Mouse (Mus musculus): ENCODE data around the gene Ahnak. TPM values are rescaled to one million over a fixed set of nuclear protein-coding genes. Genes with fewer than 3 reads are reported as not detected.

Gene Ahnak
- polyA plus RNA-seq, 1 experiment from 2014 or later, result 3.5 TPM

DNA sequence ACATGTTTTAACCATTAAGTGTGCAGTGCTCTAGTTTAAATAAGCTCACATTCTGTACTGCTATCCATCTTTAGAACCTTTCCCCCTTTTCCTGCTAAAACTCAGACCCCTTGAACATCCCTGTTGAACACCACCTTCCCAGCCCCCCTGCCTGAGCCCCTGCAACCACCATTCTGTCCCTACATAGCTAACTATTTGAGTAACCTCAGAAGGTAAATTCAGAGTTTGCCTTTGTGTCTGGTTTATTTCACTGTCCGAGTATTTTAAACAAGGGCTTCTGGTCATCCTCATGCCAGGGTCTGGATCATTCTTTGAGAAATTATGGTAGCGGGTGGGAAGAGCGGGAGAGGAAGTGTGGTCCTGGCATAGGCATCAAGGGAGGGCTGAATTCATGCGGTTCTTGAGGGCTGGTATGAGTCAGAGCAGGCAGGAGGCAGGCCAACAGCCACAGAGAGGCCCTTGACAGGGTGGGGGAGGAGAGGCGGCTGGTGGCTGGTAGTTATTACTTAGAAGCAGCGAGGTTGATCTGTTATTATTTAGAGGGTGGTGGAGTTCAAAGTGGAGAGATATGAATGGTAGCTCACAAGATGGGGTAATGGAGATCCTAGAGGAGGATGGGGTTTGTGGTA lies 63.8 kb downstream of the Ahnak start:
- H3K4me3 ChIP-seq (ENCODE audit: low read depth, low read length), result no peak overlapping the region
- H3K9ac ChIP-seq (replicated peaks), result no peak overlapping the region
- peak; percentile 47 for ATAC-seq
- peaks cover 16% of the 10 kb centered on the region for H3K4me1 ChIP-seq (ENCODE audit: insufficient read depth)
- no peak overlapping the region for H3K27ac ChIP-seq (ENCODE audit: low read depth)
- H3K27me3 ChIP-seq (ENCODE audit: insufficient read depth, low read length), result no peaks in the 10 kb centered on the region
- H3K9me3 ChIP-seq (ENCODE audit: low read length), result peaks cover 4% of the 10 kb centered on the region; the same call in 1 of the 2 replicates
- TF ChIP-seq EP300 (IDR thresholded peaks at IDR 0.05; ENCODE audit: low read depth) (no peak), CTCF (IDR thresholded peaks at IDR 0.05; ENCODE audit: low read depth) (no peak)
- no peaks in the 10 kb centered on the region for H3K36me3 ChIP-seq (replicated peaks; ENCODE audit: insufficient read depth, low read length)
- no peak overlapping the region for H3K4me2 ChIP-seq (ENCODE audit: low read depth, low read length)
- peak; percentile 35 for DNase-seq
- WGBS (ENCODE audit: insufficient replicate concordance), result 24% methylated on average over 6 of the region's 6 CpGs

DNA sequence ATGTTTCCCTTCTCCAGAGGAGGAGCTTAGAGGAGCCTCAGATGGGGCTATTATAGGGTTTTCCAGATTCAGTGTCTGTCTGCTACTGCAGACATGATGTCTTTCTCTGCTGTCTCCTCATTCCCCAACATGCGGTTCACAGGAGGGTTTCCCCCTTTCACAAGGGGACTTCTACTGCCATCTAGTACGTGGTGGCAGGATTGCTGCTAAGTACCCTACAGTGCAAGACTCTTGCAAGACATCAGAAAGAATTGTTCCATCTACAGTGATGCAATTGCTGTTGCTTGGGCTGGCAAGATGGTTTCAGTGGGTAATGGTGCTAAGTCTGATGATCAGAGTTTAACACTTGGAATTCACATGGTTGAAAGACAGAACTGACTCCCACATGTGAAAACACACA lies 66.1 kb downstream of the Ahnak start:
- Histone ChIP-seq H3K36me3 (replicated peaks; ENCODE audit: insufficient read depth, low read length) (no peaks in the 10 kb centered on the region), H3K4me3 (ENCODE audit: low read depth, low read length) (no peak overlapping the region), H3K4me1 (ENCODE audit: insufficient read depth) (peaks cover 15% of the 10 kb centered on the region), H3K4me2 (ENCODE audit: low read depth, low read length) (no peak overlapping the region), H3K27ac (ENCODE audit: low read depth) (no peak overlapping the region), H3K27me3 (ENCODE audit: insufficient read depth, low read length) (no peaks in the 10 kb centered on the region), H3K9me3 (ENCODE audit: low read length) (no peaks in the 10 kb centered on the region), H3K9ac (replicated peaks) (no peak overlapping the region)
- 26% methylated on average over 2 of the region's 2 CpGs for WGBS (ENCODE audit: insufficient replicate concordance)
- no peak for TF ChIP-seq EP300 (IDR thresholded peaks at IDR 0.05; ENCODE audit: low read depth)
- TF ChIP-seq CTCF (IDR thresholded peaks at IDR 0.05; ENCODE audit: low read depth), result peak; percentile 68
- ATAC-seq (peak; percentile 30; the same call in 1 of the 2 replicates), DNase-seq (no peak)

DNA sequence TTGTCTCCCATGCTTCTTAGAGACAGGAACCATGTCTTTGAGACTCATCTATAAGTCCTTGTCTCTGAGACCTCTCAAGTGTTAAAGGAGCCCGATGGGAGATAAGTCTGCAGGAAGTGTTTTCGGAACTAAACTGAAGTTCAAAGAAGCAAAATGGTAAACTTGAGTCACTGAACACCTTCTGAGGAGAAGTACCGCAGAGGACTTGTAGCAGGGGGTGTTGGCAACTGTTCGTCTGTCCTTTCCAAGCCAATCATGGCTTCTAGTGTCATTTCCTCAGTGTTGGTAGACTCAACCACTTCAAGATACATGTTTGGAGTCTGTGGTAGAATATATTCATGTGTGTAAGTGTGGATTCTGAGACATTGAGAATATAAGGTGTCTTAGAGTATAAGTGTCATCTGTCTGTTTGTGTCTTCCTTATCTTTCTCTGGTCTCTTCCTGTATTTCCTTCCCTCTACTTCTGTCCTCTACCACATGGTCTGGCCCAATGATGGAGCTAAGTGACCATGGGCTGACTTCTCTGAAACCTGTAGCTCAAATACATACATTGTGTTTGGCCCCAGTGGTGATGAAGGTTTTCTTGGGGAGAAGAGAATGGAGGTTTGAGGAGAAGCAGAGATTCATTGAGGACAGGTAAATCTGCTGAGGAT lies 66.7 kb downstream of the Ahnak start:
- TF ChIP-seq EP300 (IDR thresholded peaks at IDR 0.05; ENCODE audit: low read depth) (no peak), CTCF (IDR thresholded peaks at IDR 0.05; ENCODE audit: low read depth) (no peak)
- no peak overlapping the region for H3K27ac ChIP-seq (ENCODE audit: low read depth)
- H3K9ac ChIP-seq (replicated peaks), result no peak overlapping the region
- H3K4me2 ChIP-seq (ENCODE audit: low read depth, low read length), result no peak overlapping the region
- no peaks in the 10 kb centered on the region for H3K27me3 ChIP-seq (ENCODE audit: insufficient read depth, low read length)
- no peaks in the 10 kb centered on the region for H3K9me3 ChIP-seq (ENCODE audit: low read length)
- DNase-seq, result no peak
- peaks cover 9% of the 10 kb centered on the region for H3K4me1 ChIP-seq (ENCODE audit: insufficient read depth)
- no peak for ATAC-seq
- H3K36me3 ChIP-seq (replicated peaks; ENCODE audit: insufficient read depth, low read length), result no peaks in the 10 kb centered on the region
- WGBS (ENCODE audit: insufficient replicate concordance), result 51% methylated on average over 4 of the region's 4 CpGs
- no peak overlapping the region for H3K4me3 ChIP-seq (ENCODE audit: low read depth, low read length)

DNA sequence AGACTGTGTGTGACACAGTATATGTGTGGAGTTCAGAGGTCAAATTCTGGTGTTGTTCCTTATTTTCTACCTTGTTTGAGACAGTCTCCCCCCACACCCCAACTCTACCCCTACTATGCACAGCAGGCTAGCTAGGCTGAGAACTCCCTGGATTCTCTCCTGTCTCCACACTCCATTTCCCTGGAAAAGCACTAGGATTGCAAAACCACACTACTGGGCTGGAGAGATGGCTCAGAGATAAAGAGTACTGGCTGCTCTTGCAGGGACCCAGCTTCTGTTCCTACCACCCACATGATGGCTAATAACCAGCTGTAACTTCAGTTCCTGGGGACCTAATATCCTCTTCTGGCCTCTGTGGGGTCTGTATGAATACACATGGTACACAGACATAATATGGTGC lies 68.6 kb downstream of the Ahnak start:
- Histone ChIP-seq H3K4me2 (ENCODE audit: low read depth, low read length) (no peak overlapping the region), H3K4me3 (ENCODE audit: low read depth, low read length) (no peak overlapping the region)
- no peak for DNase-seq

DNA sequence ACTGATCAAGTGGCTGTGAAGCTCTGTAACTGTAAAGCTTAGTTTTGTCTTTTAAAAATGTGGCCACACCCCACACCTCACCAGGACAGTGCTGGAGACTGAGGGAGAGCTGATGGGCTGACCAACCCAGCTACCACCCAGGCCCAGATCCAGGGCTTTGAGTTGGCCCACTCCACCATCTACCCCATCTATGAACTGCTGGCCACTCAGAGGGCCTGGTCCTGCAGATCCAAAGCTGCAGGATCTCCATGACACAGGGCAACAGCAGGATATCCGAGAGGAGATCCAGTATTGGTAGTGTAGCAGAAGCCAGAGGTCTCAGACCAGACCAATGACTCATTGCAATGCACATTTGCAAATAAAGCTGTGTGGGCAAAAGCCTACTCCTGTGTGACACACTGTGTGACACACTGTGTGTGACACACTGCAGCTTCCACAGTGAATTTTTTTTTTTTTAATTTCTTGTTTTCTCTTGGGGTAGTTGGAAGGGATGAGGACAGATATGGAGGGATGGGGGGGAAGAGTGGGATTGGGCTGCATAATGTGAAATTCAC lies 69.3 kb downstream of the Ahnak start:
- ATAC-seq (no peak), DNase-seq (no peak)
- Histone ChIP-seq H3K9me3 (ENCODE audit: low read length) (no peaks in the 10 kb centered on the region), H3K4me1 (ENCODE audit: insufficient read depth) (peaks cover 5% of the 10 kb centered on the region; the same call in 1 of the 2 replicates), H3K27me3 (ENCODE audit: insufficient read depth, low read length) (no peaks in the 10 kb centered on the region), H3K36me3 (replicated peaks; ENCODE audit: insufficient read depth, low read length) (no peaks in the 10 kb centered on the region), H3K4me2 (ENCODE audit: low read depth, low read length) (no peak overlapping the region), H3K9ac (replicated peaks) (no peak overlapping the region), H3K4me3 (ENCODE audit: low read depth, low read length) (no peak overlapping the region), H3K27ac (ENCODE audit: low read depth) (no peak overlapping the region)
- 68% methylated on average over 1 of the region's 1 CpGs for WGBS (ENCODE audit: insufficient replicate concordance)
- TF ChIP-seq EP300 (IDR thresholded peaks at IDR 0.05; ENCODE audit: low read depth), result no peak
- TF ChIP-seq CTCF (IDR thresholded peaks at IDR 0.05; ENCODE audit: low read depth), result no peak

More for the DNA sequence above, 68.6 kb downstream of the Ahnak start:
- Histone ChIP-seq H3K27ac (ENCODE audit: low read depth) (no peak overlapping the region), H3K27me3 (ENCODE audit: insufficient read depth, low read length) (no peaks in the 10 kb centered on the region), H3K9ac (replicated peaks) (no peak overlapping the region), H3K36me3 (replicated peaks; ENCODE audit: insufficient read depth, low read length) (no peaks in the 10 kb centered on the region), H3K9me3 (ENCODE audit: low read length) (no peaks in the 10 kb centered on the region), H3K4me1 (ENCODE audit: insufficient read depth) (peaks cover 8% of the 10 kb centered on the region)
- TF ChIP-seq CTCF (IDR thresholded peaks at IDR 0.05; ENCODE audit: low read depth) (no peak), EP300 (IDR thresholded peaks at IDR 0.05; ENCODE audit: low read depth) (no peak)
- no peak for ATAC-seq

DNA sequence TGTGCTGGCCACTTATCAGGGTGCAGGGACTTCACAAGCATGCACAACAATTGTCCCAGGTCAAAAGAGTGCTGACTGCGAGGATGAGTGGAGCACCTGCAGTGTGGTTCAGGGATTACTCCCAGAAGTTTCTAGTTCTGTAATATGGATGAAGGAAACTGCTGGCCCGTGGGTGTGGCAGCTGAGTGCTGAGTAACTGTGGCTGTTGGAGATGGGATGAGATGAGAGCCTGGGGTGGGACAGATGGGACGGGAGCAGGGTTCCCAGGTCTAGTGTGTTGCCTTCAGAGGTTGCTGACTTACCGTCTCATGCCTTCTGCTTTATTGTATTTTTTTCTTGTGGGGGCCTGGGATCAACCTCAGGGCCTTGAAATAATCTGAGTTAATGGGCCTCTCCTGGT lies 69.9 kb downstream of the Ahnak start:
- WGBS (ENCODE audit: insufficient replicate concordance), result 51% methylated on average over 4 of the region's 4 CpGs
- Histone ChIP-seq H3K36me3 (replicated peaks; ENCODE audit: insufficient read depth, low read length) (no peaks in the 10 kb centered on the region), H3K9me3 (ENCODE audit: low read length) (no peaks in the 10 kb centered on the region), H3K4me1 (ENCODE audit: insufficient read depth) (peaks cover 2% of the 10 kb centered on the region; the same call in 1 of the 2 replicates), H3K27ac (ENCODE audit: low read depth) (no peak overlapping the region), H3K4me2 (ENCODE audit: low read depth, low read length) (no peak overlapping the region), H3K27me3 (ENCODE audit: insufficient read depth, low read length) (no peaks in the 10 kb centered on the region), H3K9ac (replicated peaks) (no peak overlapping the region), H3K4me3 (ENCODE audit: low read depth, low read length) (no peak overlapping the region)
- DNase-seq (no peak), ATAC-seq (no peak)
- TF ChIP-seq EP300 (IDR thresholded peaks at IDR 0.05; ENCODE audit: low read depth) (no peak), CTCF (IDR thresholded peaks at IDR 0.05; ENCODE audit: low read depth) (no peak)
